Mouse (Mus musculus): ENCODE results near the gene Bend4. TPM values are rescaled to one million over a fixed set of nuclear protein-coding genes. Genes with fewer than 3 reads are reported as not detected.

The Bend4 gene
- polyA plus RNA-seq, 1 experiment from 2014 or later, result 7.5 TPM

GRCm38 (mm10) chr5:67400608-67401480 lies 27.3 kb downstream of the Bend4 start:
- Histone ChIP-seq H3K27ac (ENCODE audit: low read length) (no peak overlapping the region), H3K4me3 (ENCODE audit: low read length) (no peak overlapping the region), H3K4me2 (ENCODE audit: low read depth, low read length) (no peak overlapping the region), H3K9ac (ENCODE audit: low read length) (no peak overlapping the region), H3K9me3 (ENCODE audit: control insufficient read depth, low read length) (no peaks in the 10 kb centered on the region), H3K36me3 (ENCODE audit: control insufficient read depth, insufficient read depth, low read length) (peaks cover 6% of the 10 kb centered on the region), H3K27me3 (ENCODE audit: control insufficient read depth, insufficient read depth, low read depth, low read length) (no peaks in the 10 kb centered on the region), H3K4me1 (replicated peaks; ENCODE audit: control insufficient read depth, insufficient read depth, low read length) (no peaks in the 10 kb centered on the region)
- no peak for ATAC-seq (ENCODE audit: low read depth)
- WGBS, result 75% methylated on average over 12 of the region's 12 CpGs

GRCm38 (mm10) chr5:67399876-67400607 lies 28.1 kb downstream of the Bend4 start:
- ATAC-seq (ENCODE audit: low read depth), result no peak
- Histone ChIP-seq H3K4me1 (replicated peaks; ENCODE audit: control insufficient read depth, insufficient read depth, low read length) (no peaks in the 10 kb centered on the region), H3K9ac (ENCODE audit: low read length) (no peak overlapping the region), H3K9me3 (ENCODE audit: control insufficient read depth, low read length) (no peaks in the 10 kb centered on the region), H3K36me3 (ENCODE audit: control insufficient read depth, insufficient read depth, low read length) (peaks cover 6% of the 10 kb centered on the region), H3K27me3 (ENCODE audit: control insufficient read depth, insufficient read depth, low read depth, low read length) (no peaks in the 10 kb centered on the region), H3K4me3 (ENCODE audit: low read length) (no peak overlapping the region), H3K4me2 (ENCODE audit: low read depth, low read length) (no peak overlapping the region), H3K27ac (ENCODE audit: low read length) (no peak overlapping the region)
- WGBS, result 81% methylated on average over 28 of the region's 28 CpGs

- Histone ChIP-seq H3K4me1 (replicated peaks; ENCODE audit: control insufficient read depth, insufficient read depth, low read length) (no peaks in the 10 kb centered on the region), H3K9ac (ENCODE audit: low read length) (no peak overlapping the region), H3K36me3 (ENCODE audit: control insufficient read depth, insufficient read depth, low read length) (peaks cover 6% of the 10 kb centered on the region), H3K9me3 (ENCODE audit: control insufficient read depth, low read length) (no peaks in the 10 kb centered on the region), H3K4me3 (ENCODE audit: low read length) (no peak overlapping the region), H3K27ac (ENCODE audit: low read length) (no peak overlapping the region), H3K4me2 (ENCODE audit: low read depth, low read length) (no peak overlapping the region), H3K27me3 (ENCODE audit: control insufficient read depth, insufficient read depth, low read depth, low read length) (no peaks in the 10 kb centered on the region)
- 85% methylated on average over 14 of the region's 14 CpGs for WGBS
- ATAC-seq (ENCODE audit: low read depth), result no peak
These were observed 30.9 kb downstream of the Bend4 start for GRCm38 (mm10) chr5:67397186-67397585.

- H3K9me3 ChIP-seq (ENCODE audit: control insufficient read depth, low read length), result no peaks in the 10 kb centered on the region
- H3K4me3 ChIP-seq (ENCODE audit: low read length), result no peak overlapping the region
- H3K27me3 ChIP-seq (ENCODE audit: control insufficient read depth, insufficient read depth, low read depth, low read length), result no peaks in the 10 kb centered on the region
- peaks cover 6% of the 10 kb centered on the region for H3K36me3 ChIP-seq (ENCODE audit: control insufficient read depth, insufficient read depth, low read length)
- H3K27ac ChIP-seq (ENCODE audit: low read length), result no peak overlapping the region
- ATAC-seq (ENCODE audit: low read depth), result no peak
- no peak overlapping the region for H3K9ac ChIP-seq (ENCODE audit: low read length)
- no peak overlapping the region for H3K4me2 ChIP-seq (ENCODE audit: low read depth, low read length)
- no peaks in the 10 kb centered on the region for H3K4me1 ChIP-seq (replicated peaks; ENCODE audit: control insufficient read depth, insufficient read depth, low read length)
- 60% methylated on average over 11 of the region's 11 CpGs for WGBS
These were observed 32.8 kb downstream of the Bend4 start for GRCm38 (mm10) chr5:67395211-67395851.

- 60% methylated on average over 6 of the region's 6 CpGs for WGBS
- Histone ChIP-seq H3K4me1 (replicated peaks; ENCODE audit: control insufficient read depth, insufficient read depth, low read length) (no peaks in the 10 kb centered on the region), H3K9ac (ENCODE audit: low read length) (no peak overlapping the region), H3K4me2 (ENCODE audit: low read depth, low read length) (no peak overlapping the region), H3K9me3 (ENCODE audit: control insufficient read depth, low read length) (no peaks in the 10 kb centered on the region), H3K27ac (ENCODE audit: low read length) (no peak overlapping the region), H3K27me3 (ENCODE audit: control insufficient read depth, insufficient read depth, low read depth, low read length) (no peaks in the 10 kb centered on the region), H3K36me3 (ENCODE audit: control insufficient read depth, insufficient read depth, low read length) (peaks cover 4% of the 10 kb centered on the region), H3K4me3 (ENCODE audit: low read length) (no peak overlapping the region)
- no peak for ATAC-seq (ENCODE audit: low read depth)
These were observed 34.2 kb downstream of the Bend4 start for GRCm38 (mm10) chr5:67393951-67394350.

DNA sequence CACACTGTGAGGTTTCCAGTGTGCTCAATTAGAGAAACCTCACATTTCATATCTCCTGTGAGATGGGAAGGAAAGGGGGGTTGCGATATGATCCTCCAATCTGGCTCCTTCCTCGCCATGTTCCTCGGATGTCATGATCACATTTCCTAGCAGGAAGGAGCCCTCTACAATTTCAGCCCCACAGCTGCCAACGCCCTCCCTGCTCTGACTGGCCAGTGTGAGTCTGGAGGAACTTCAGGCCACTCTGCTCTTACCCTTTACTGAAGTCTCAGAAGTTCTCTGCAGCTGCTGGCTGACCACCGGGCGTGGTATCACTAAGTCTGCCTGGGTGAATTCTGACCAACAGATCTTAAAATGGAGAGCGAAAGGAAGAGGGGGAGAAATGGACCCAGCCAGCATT lies 45.6 kb downstream of the Bend4 start:
- no peak overlapping the region for H3K27ac ChIP-seq (ENCODE audit: low read length)
- no peak overlapping the region for H3K4me2 ChIP-seq (ENCODE audit: low read depth, low read length)
- no peak overlapping the region for H3K4me3 ChIP-seq (ENCODE audit: low read length)
- no peaks in the 10 kb centered on the region for H3K36me3 ChIP-seq (ENCODE audit: control insufficient read depth, insufficient read depth, low read length)
- H3K4me1 ChIP-seq (replicated peaks; ENCODE audit: control insufficient read depth, insufficient read depth, low read length), result no peaks in the 10 kb centered on the region
- whole genome bisulfite sequencing, result 85% methylated on average over 7 of the region's 7 CpGs
- no peaks in the 10 kb centered on the region for H3K27me3 ChIP-seq (ENCODE audit: control insufficient read depth, insufficient read depth, low read depth, low read length)
- ATAC-seq (ENCODE audit: low read depth), result no peak
- no peaks in the 10 kb centered on the region for H3K9me3 ChIP-seq (ENCODE audit: control insufficient read depth, low read length)
- no peak overlapping the region for H3K9ac ChIP-seq (ENCODE audit: low read length)

DNA sequence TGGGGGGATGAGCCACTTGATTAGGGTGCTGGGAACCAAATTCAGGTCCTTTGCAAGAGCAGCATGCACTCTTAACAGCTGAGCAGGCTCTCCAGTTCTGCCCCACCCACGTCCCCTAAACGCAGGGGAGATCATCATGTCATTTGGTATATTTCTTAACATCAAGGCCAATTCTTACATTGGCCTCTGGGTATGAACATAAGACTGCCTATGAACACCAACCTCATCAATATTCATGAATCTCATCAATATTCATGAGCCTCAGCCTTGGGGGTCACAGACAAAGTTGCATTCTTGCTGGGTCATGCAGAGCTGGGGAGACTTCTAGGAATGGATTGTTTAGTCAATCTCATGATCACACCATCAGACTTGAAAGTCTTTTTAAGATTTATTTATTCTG lies 46.4 kb downstream of the Bend4 start:
- H3K9ac ChIP-seq (ENCODE audit: low read length), result no peak overlapping the region
- 93% methylated on average over 2 of the region's 2 CpGs for WGBS

GRCm38 (mm10) chr5:67377044-67377621 lies 51.0 kb downstream of the Bend4 start:
- Histone ChIP-seq H3K36me3 (ENCODE audit: control insufficient read depth, insufficient read depth, low read length) (no peaks in the 10 kb centered on the region), H3K9me3 (ENCODE audit: control insufficient read depth, low read length) (no peaks in the 10 kb centered on the region), H3K4me2 (ENCODE audit: low read depth, low read length) (no peak overlapping the region), H3K9ac (ENCODE audit: low read length) (no peak overlapping the region), H3K4me3 (ENCODE audit: low read length) (no peak overlapping the region), H3K4me1 (replicated peaks; ENCODE audit: control insufficient read depth, insufficient read depth, low read length) (no peaks in the 10 kb centered on the region), H3K27me3 (ENCODE audit: control insufficient read depth, insufficient read depth, low read depth, low read length) (no peaks in the 10 kb centered on the region), H3K27ac (ENCODE audit: low read length) (no peak overlapping the region)
- 58% methylated on average over 8 of the region's 8 CpGs for WGBS
- ATAC-seq (ENCODE audit: low read depth), result no peak

More for the DNA sequence above, 46.4 kb downstream of the Bend4 start:
- no peaks in the 10 kb centered on the region for H3K9me3 ChIP-seq (ENCODE audit: control insufficient read depth, low read length)
- H3K27me3 ChIP-seq (ENCODE audit: control insufficient read depth, insufficient read depth, low read depth, low read length), result no peaks in the 10 kb centered on the region
- ATAC-seq (ENCODE audit: low read depth), result no peak
- H3K4me1 ChIP-seq (replicated peaks; ENCODE audit: control insufficient read depth, insufficient read depth, low read length), result no peaks in the 10 kb centered on the region
- no peak overlapping the region for H3K4me2 ChIP-seq (ENCODE audit: low read depth, low read length)
- H3K27ac ChIP-seq (ENCODE audit: low read length), result no peak overlapping the region
- H3K4me3 ChIP-seq (ENCODE audit: low read length), result no peak overlapping the region
- no peaks in the 10 kb centered on the region for H3K36me3 ChIP-seq (ENCODE audit: control insufficient read depth, insufficient read depth, low read length)

DNA sequence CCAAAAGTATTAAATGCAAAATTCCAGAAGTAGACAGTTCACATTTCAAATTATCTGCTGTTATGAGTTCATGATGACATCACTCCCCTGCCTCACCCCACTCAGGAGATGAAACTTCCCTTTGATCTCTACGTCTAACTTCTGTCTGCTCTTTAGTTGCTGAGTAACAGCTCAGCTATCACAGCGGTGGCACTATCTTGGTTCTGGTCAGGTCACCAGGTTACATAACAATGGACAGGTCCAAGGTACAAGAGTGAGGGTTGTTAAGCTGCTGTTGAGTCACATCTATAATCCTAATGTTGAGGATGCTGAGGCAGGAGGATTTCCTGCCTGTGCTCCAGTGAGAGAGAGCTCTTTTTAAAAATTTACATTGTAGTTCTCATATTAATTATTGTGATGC lies 65.2 kb downstream of the Bend4 start:
- H3K4me1 ChIP-seq (replicated peaks; ENCODE audit: control insufficient read depth, insufficient read depth, low read length), result no peaks in the 10 kb centered on the region
- WGBS, result 46% methylated on average over 2 of the region's 2 CpGs
- no peaks in the 10 kb centered on the region for H3K36me3 ChIP-seq (ENCODE audit: control insufficient read depth, insufficient read depth, low read length)
- H3K4me3 ChIP-seq (ENCODE audit: low read length), result no peak overlapping the region
- no peaks in the 10 kb centered on the region for H3K9me3 ChIP-seq (ENCODE audit: control insufficient read depth, low read length)
- H3K27me3 ChIP-seq (ENCODE audit: control insufficient read depth, insufficient read depth, low read depth, low read length), result no peaks in the 10 kb centered on the region
- no peak overlapping the region for H3K9ac ChIP-seq (ENCODE audit: low read length)
- no peak for ATAC-seq (ENCODE audit: low read depth)
- no peak overlapping the region for H3K4me2 ChIP-seq (ENCODE audit: low read depth, low read length)
- H3K27ac ChIP-seq (ENCODE audit: low read length), result no peak overlapping the region

Measured in lung, embryonic 16.5 days (tissue).